Mouse (Mus musculus): ENCODE measurements around the gene Snx14. TPM values are rescaled to one million over a fixed set of nuclear protein-coding genes. Genes with fewer than 3 reads are reported as not detected.

The Snx14 gene
- polyA plus RNA-seq, 1 experiment from 2014 or later: 30.6 TPM

DNA sequence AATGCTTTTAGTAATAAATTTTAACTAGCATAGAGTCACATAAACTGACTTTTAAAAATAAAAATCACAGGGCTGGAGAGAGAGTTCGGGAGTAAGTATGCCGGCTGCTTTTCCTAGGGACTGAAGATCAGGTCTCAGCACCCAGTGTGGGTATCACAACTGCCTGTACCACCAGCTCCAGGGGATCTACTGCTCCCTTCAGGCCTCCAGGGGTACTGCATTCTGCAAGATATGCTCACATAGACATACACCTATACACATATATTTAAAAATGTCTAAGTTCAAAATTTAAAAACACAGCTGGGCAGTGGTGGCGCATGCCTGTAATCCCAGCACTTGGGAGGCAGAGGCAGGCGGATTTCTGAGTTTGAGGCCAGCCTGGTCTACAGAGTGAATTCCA lies 16.3 kb downstream of the Snx14 start:
- Histone ChIP-seq H3K36me3 (ENCODE audit: control insufficient read depth, insufficient read depth, low read length) (peaks cover 30% of the 10 kb centered on the region), H3K9ac (ENCODE audit: low read length) (no peak overlapping the region), H3K27ac (replicated peaks in 1 of 2; ENCODE audit: control insufficient read depth in 1 of 2, insufficient read depth in 1 of 2, low read depth in 2 of 2, low read length in 2 of 2) (no peak overlapping the region), H3K4me2 (ENCODE audit: low read length) (no peak overlapping the region), H3K4me1 (ENCODE audit: control insufficient read depth in 2 of 2, insufficient read depth in 2 of 2, low read length in 2 of 2) (peaks cover 0 to 6% of the 10 kb centered on the region in 2 experiments; a peak in 2 of 4 replicates), H3K27me3 (ENCODE audit: control insufficient read depth, insufficient read depth, low read length) (no peaks in the 10 kb centered on the region), H3K9me3 (ENCODE audit: control insufficient read depth, low read length) (0 out of 2 replicates have a peak, but pooled peaks cover 4% of the 10 kb centered on the region), H3K4me3 (ENCODE audit: control insufficient read depth in 1 of 2, insufficient read depth in 1 of 2, low read depth in 1 of 2, low read length in 2 of 2) (no peak overlapping the region)
- 100% methylated on average over 4 of the region's 4 CpGs for WGBS
- ATAC-seq (ENCODE audit: insufficient number of reproducible peaks, insufficient read depth, low FRiP score, low read depth): no peak

DNA sequence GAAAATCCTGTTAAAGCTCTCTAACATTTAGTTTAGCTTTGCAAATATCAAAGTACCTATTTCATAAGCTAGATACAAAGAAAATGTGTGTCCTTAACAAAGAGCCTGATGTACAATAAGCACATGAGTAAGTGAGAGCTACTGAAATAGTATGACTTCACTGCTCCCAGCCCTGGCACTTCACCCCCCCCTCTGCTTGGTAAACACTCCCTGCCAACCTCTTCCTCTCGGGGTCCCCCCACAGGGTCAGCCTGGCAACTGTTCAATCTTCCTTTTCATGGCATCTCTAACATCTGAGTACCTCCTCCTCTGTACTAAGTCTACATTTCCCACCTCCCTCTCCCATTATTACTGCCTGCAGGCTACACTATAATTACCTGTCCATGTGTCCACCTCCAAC lies 22.0 kb downstream of the Snx14 start:
- Histone ChIP-seq H3K4me2 (ENCODE audit: low read length) (no peak overlapping the region), H3K4me3 (ENCODE audit: control insufficient read depth in 1 of 2, insufficient read depth in 1 of 2, low read depth in 1 of 2, low read length in 2 of 2) (no peak overlapping the region), H3K27me3 (ENCODE audit: control insufficient read depth, insufficient read depth, low read length) (no peaks in the 10 kb centered on the region), H3K9ac (ENCODE audit: low read length) (no peak overlapping the region), H3K36me3 (ENCODE audit: control insufficient read depth, insufficient read depth, low read length) (peaks cover 43% of the 10 kb centered on the region), H3K27ac (replicated peaks in 1 of 2; ENCODE audit: control insufficient read depth in 1 of 2, insufficient read depth in 1 of 2, low read depth in 2 of 2, low read length in 2 of 2) (no peak overlapping the region), H3K9me3 (ENCODE audit: control insufficient read depth, low read length) (no peaks in the 10 kb centered on the region), H3K4me1 (ENCODE audit: control insufficient read depth in 2 of 2, insufficient read depth in 2 of 2, low read length in 2 of 2) (no peaks in the 10 kb centered on the region)
- ATAC-seq (ENCODE audit: insufficient number of reproducible peaks, insufficient read depth, low FRiP score, low read depth): no peak
- WGBS: 70% methylated on average over 1 of the region's 1 CpGs

DNA sequence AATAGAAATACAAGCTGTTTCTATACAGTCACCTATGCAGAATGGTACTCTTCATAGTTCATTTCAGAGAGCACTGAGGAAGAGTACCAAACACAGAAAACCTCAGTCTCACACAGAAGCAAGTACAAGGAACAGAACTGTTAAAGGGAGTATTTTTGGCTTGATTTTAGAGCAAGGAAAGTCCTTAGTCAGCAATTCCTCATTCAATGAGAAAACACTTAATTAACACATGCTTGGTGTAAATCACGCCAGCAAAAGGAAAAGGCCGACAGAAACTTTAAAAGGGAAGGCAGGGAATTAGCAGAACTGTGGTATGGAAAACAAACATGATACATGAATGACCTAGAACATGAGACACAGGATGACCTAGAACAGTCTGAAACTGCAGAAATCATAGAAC lies 28.8 kb downstream of the Snx14 start:
- Histone ChIP-seq H3K9me3 (ENCODE audit: control insufficient read depth, low read length) (no peaks in the 10 kb centered on the region), H3K4me2 (ENCODE audit: low read length) (no peak overlapping the region), H3K9ac (ENCODE audit: low read length) (no peak overlapping the region), H3K36me3 (ENCODE audit: control insufficient read depth, insufficient read depth, low read length) (peaks cover 48% of the 10 kb centered on the region), H3K4me1 (ENCODE audit: control insufficient read depth in 2 of 2, insufficient read depth in 2 of 2, low read length in 2 of 2) (no peaks in the 10 kb centered on the region), H3K27me3 (ENCODE audit: control insufficient read depth, insufficient read depth, low read length) (no peaks in the 10 kb centered on the region), H3K27ac (replicated peaks in 1 of 2; ENCODE audit: control insufficient read depth in 1 of 2, insufficient read depth in 1 of 2, low read depth in 2 of 2, low read length in 2 of 2) (no peak overlapping the region), H3K4me3 (ENCODE audit: control insufficient read depth in 1 of 2, insufficient read depth in 1 of 2, low read depth in 1 of 2, low read length in 2 of 2) (no peak overlapping the region)
- no peak for ATAC-seq (ENCODE audit: insufficient number of reproducible peaks, insufficient read depth, low FRiP score, low read depth)
- WGBS: 86% methylated on average over 2 of the region's 2 CpGs

DNA sequence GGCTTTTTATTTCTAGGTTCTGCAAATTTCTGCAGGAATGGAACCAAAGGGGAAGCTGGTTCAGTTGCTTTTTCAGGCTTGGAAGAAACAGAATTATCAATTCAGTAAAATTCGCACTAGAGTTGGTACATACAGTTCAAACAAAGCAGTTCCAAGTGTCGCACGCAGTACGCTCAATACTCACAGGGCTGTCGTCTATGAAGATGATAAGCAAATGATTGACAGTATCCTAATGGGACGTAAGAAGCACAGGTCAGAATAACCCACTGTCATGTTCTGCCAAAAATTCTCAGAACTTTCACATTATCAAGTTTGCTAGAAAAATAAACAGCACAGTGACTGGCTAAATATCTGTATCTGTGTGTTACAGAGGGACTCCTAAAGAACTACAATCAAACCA lies 34.2 kb downstream of the Snx14 start:
- Histone ChIP-seq H3K36me3 (ENCODE audit: control insufficient read depth, insufficient read depth, low read length) (peaks cover 69% of the 10 kb centered on the region), H3K4me2 (ENCODE audit: low read length) (no peak overlapping the region), H3K27me3 (ENCODE audit: control insufficient read depth, insufficient read depth, low read length) (no peaks in the 10 kb centered on the region), H3K27ac (replicated peaks in 1 of 2; ENCODE audit: control insufficient read depth in 1 of 2, insufficient read depth in 1 of 2, low read depth in 2 of 2, low read length in 2 of 2) (peak overlapping the region in 1 of 2 experiments; percentile 32; a peak in 1 of 4 replicates), H3K9me3 (ENCODE audit: control insufficient read depth, low read length) (no peaks in the 10 kb centered on the region), H3K9ac (ENCODE audit: low read length) (no peak overlapping the region), H3K4me3 (ENCODE audit: control insufficient read depth in 1 of 2, insufficient read depth in 1 of 2, low read depth in 1 of 2, low read length in 2 of 2) (no peak overlapping the region), H3K4me1 (ENCODE audit: control insufficient read depth in 2 of 2, insufficient read depth in 2 of 2, low read length in 2 of 2) (no peaks in the 10 kb centered on the region)
- no peak for ATAC-seq (ENCODE audit: insufficient number of reproducible peaks, insufficient read depth, low FRiP score, low read depth)
- 74% methylated on average over 6 of the region's 6 CpGs for WGBS

DNA sequence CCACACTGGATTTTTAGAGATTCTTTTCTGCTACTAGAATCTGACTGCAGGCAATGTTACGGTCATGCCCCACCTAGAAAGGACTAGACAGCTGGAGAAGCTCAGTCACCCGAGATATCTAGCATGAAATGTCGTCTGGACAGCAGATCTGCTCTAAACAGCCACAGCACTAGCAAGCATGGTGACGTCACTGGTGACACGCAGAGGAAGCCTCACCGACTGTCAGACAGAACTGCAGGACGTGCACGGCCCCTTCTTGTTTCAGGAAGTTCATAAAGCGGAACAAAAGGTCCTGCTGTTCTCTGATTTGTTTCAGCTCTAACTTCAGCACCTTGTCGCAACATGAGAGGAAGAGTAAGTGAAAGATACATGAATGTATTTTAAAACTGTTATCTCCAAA lies 34.7 kb downstream of the Snx14 start:
- 50% methylated on average over 10 of the region's 10 CpGs for WGBS
- Histone ChIP-seq H3K27ac (replicated peaks in 1 of 2; ENCODE audit: control insufficient read depth in 1 of 2, insufficient read depth in 1 of 2, low read depth in 2 of 2, low read length in 2 of 2) (peak overlapping the region in 1 of 2 experiments; percentile 32; a peak in 1 of 4 replicates), H3K4me1 (ENCODE audit: control insufficient read depth in 2 of 2, insufficient read depth in 2 of 2, low read length in 2 of 2) (no peaks in the 10 kb centered on the region), H3K4me3 (ENCODE audit: control insufficient read depth in 1 of 2, insufficient read depth in 1 of 2, low read depth in 1 of 2, low read length in 2 of 2) (no peak overlapping the region), H3K9ac (ENCODE audit: low read length) (no peak overlapping the region), H3K9me3 (ENCODE audit: control insufficient read depth, low read length) (no peaks in the 10 kb centered on the region), H3K36me3 (ENCODE audit: control insufficient read depth, insufficient read depth, low read length) (peaks cover 65% of the 10 kb centered on the region), H3K27me3 (ENCODE audit: control insufficient read depth, insufficient read depth, low read length) (no peaks in the 10 kb centered on the region), H3K4me2 (ENCODE audit: low read length) (no peak overlapping the region)
- 0 out of 2 replicates have a peak, but pooled peaks have one; percentile 56 for ATAC-seq (ENCODE audit: insufficient number of reproducible peaks, insufficient read depth, low FRiP score, low read depth)

DNA sequence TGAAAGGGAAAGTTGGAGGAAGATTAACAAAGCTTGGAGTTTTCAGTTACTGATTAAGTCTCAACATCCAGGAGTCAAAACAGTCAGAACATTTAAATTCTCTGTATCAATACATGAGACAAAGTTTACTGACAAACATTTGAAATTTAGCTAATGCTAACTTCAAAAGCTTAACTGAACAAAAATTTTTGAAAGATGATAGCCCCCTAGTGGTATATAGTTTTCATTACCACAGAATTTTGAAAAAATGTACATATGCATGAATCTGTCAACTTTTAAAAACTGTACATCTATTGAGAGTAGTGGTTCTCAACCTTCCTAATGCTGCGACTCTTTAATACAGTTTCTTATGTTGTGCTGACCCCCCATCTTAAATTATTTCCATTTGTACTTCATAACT lies 40.3 kb downstream of the Snx14 start:
- H3K4me3 ChIP-seq (ENCODE audit: control insufficient read depth in 1 of 2, insufficient read depth in 1 of 2, low read depth in 1 of 2, low read length in 2 of 2): no peak overlapping the region
- no peaks in the 10 kb centered on the region for H3K4me1 ChIP-seq (ENCODE audit: control insufficient read depth in 2 of 2, insufficient read depth in 2 of 2, low read length in 2 of 2)
- H3K27me3 ChIP-seq (ENCODE audit: control insufficient read depth, insufficient read depth, low read length): no peaks in the 10 kb centered on the region
- ATAC-seq (ENCODE audit: insufficient number of reproducible peaks, insufficient read depth, low FRiP score, low read depth): no peak
- no peak overlapping the region for H3K27ac ChIP-seq (replicated peaks in 1 of 2; ENCODE audit: control insufficient read depth in 1 of 2, insufficient read depth in 1 of 2, low read depth in 2 of 2, low read length in 2 of 2)
- H3K36me3 ChIP-seq (ENCODE audit: control insufficient read depth, insufficient read depth, low read length): peaks cover 70% of the 10 kb centered on the region
- no peak overlapping the region for H3K4me2 ChIP-seq (ENCODE audit: low read length)
- H3K9ac ChIP-seq (ENCODE audit: low read length): no peak overlapping the region
- 79% methylated on average over 1 of the region's 1 CpGs for WGBS
- H3K9me3 ChIP-seq (ENCODE audit: control insufficient read depth, low read length): no peaks in the 10 kb centered on the region

DNA sequence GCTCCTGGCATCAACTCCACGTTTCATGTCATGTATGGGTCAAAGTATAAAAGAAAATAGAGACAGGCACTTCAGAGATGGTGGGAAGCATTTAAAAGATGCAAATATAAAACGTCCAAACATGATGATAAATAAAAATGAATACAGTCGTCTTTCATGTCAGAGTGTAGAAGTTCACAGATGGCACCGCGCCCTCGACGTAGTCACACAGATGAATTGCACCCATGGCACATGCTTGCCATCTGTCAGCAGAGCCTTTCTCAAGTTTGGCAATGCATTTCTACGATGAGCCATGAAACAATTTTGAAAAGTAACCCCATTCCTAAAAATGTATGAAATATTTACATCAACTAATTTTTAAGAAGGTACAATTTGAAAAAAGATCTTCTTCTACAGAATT lies 43.9 kb downstream of the Snx14 start:
- no peak overlapping the region for H3K4me2 ChIP-seq (ENCODE audit: low read length)
- no peaks in the 10 kb centered on the region for H3K9me3 ChIP-seq (ENCODE audit: control insufficient read depth, low read length)
- no peaks in the 10 kb centered on the region for H3K27me3 ChIP-seq (ENCODE audit: control insufficient read depth, insufficient read depth, low read length)
- no peaks in the 10 kb centered on the region for H3K4me1 ChIP-seq (ENCODE audit: control insufficient read depth in 2 of 2, insufficient read depth in 2 of 2, low read length in 2 of 2)
- H3K27ac ChIP-seq (replicated peaks in 1 of 2; ENCODE audit: control insufficient read depth in 1 of 2, insufficient read depth in 1 of 2, low read depth in 2 of 2, low read length in 2 of 2): no peak overlapping the region
- no peak overlapping the region for H3K4me3 ChIP-seq (ENCODE audit: control insufficient read depth in 1 of 2, insufficient read depth in 1 of 2, low read depth in 1 of 2, low read length in 2 of 2)
- H3K36me3 ChIP-seq (ENCODE audit: control insufficient read depth, insufficient read depth, low read length): peaks cover 54% of the 10 kb centered on the region
- H3K9ac ChIP-seq (ENCODE audit: low read length): no peak overlapping the region
- no peak for ATAC-seq (ENCODE audit: insufficient number of reproducible peaks, insufficient read depth, low FRiP score, low read depth)
- WGBS: 88% methylated on average over 8 of the region's 8 CpGs

DNA sequence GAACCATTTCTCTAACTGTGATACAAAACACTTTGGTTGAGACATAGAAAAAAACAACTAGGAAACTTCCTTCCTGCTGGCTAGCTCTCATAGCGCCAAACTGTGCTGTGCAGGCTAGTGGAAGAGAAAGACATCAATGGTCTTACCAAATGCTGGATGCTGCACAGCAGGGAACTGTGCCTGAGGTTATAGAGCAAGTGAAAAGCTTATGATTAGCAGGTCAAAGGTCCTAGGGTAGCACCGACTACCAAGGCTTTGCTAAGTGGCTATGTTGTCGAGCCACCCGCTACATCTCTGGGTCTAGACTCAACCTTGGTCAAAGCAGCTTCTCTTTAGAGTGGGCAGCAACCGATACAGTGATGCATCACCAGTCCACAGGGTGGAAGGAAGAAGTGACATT lies 49.9 kb downstream of the Snx14 start:
- peaks cover 61% of the 10 kb centered on the region for H3K36me3 ChIP-seq (ENCODE audit: control insufficient read depth, insufficient read depth, low read length)

More for the DNA sequence above, 49.9 kb downstream of the Snx14 start:
- H3K4me3 ChIP-seq (ENCODE audit: control insufficient read depth in 1 of 2, insufficient read depth in 1 of 2, low read depth in 1 of 2, low read length in 2 of 2): no peak overlapping the region
- no peak overlapping the region for H3K9ac ChIP-seq (ENCODE audit: low read length)
- no peaks in the 10 kb centered on the region for H3K27me3 ChIP-seq (ENCODE audit: control insufficient read depth, insufficient read depth, low read length)
- no peak overlapping the region for H3K4me2 ChIP-seq (ENCODE audit: low read length)
- ATAC-seq (ENCODE audit: insufficient number of reproducible peaks, insufficient read depth, low FRiP score, low read depth): no peak
- 83% methylated on average over 5 of the region's 5 CpGs for WGBS
- no peaks in the 10 kb centered on the region for H3K4me1 ChIP-seq (ENCODE audit: control insufficient read depth in 2 of 2, insufficient read depth in 2 of 2, low read length in 2 of 2)
- no peaks in the 10 kb centered on the region for H3K9me3 ChIP-seq (ENCODE audit: control insufficient read depth, low read length)
- H3K27ac ChIP-seq (replicated peaks in 1 of 2; ENCODE audit: control insufficient read depth in 1 of 2, insufficient read depth in 1 of 2, low read depth in 2 of 2, low read length in 2 of 2): no peak overlapping the region

Data from heart, embryonic 14.5 days (tissue).